Mouse (Mus musculus) C2C12 (cell line): ENCODE data around the gene Parg. TPM values are rescaled to one million over a fixed set of nuclear protein-coding genes. Genes with fewer than 3 reads are reported as not detected.
"Not testable (repeated sequence)": the region's sequence is repeated elsewhere in the genome, so short reads cannot be mapped to it uniquely, and the experiment has no call there.

ENCODE experiments used
- H3K27me3 ChIP-seq: one replicate; pipeline ENCODE4 v1.6.1; 2011; ENCODE audit not compliant: control insufficient read depth, insufficient read depth, insufficient read length
- H3K36me3 ChIP-seq: one replicate; pipeline ENCODE4 v1.6.1; 2011; ENCODE audit not compliant: control insufficient read depth, insufficient read depth
- H3K4me3 ChIP-seq: one replicate; pipeline ENCODE4 v1.5.1; 2011; ENCODE audit warnings: mild to moderate bottlenecking, control low read depth; ENCODE audit not compliant: poor library complexity, insufficient read depth, severe bottlenecking
- H3K79me2 ChIP-seq: one replicate; pipeline ENCODE4 v1.6.1; 2011; ENCODE audit not compliant: control insufficient read depth, insufficient read depth
- H3K79me3 ChIP-seq: one replicate; pipeline ENCODE4 v1.6.1; 2011; ENCODE audit warnings: low read depth, control low read depth
- H3ac ChIP-seq: one replicate; pipeline ENCODE3; 2011; ENCODE audit warnings: low read depth; ENCODE audit not compliant: control insufficient read depth, insufficient read length
- CEBPB ChIP-seq: IDR thresholded peaks from one replicate; pipeline ENCODE4 v1.6.1; 2011; ENCODE audit warnings: low read depth, mild to moderate bottlenecking, control low read depth, moderate library complexity
- CTCF ChIP-seq: IDR thresholded peaks from one replicate; pipeline ENCODE4 v1.5.1; 2011; ENCODE audit not compliant: control insufficient read depth, insufficient read depth, insufficient read length
- FOSL1 ChIP-seq: IDR thresholded peaks from one replicate; pipeline ENCODE4 v1.8.0; 2011; ENCODE audit warnings: mild to moderate bottlenecking, low read length; ENCODE audit not compliant: poor library complexity, insufficient read depth, severe bottlenecking
- MAX ChIP-seq: IDR thresholded peaks from one replicate; pipeline ENCODE4 v1.6.1; 2011; ENCODE audit warnings: mild to moderate bottlenecking, control low read depth
- MYOD1 ChIP-seq: IDR thresholded peaks from one replicate; pipeline ENCODE4 v1.6.1; 2011; ENCODE audit warnings: low read depth; ENCODE audit not compliant: control insufficient read depth, insufficient read length
- MYOG ChIP-seq: IDR thresholded peaks from one replicate; pipeline ENCODE4 v1.6.1; 2011; ENCODE audit not compliant: control insufficient read depth, insufficient read length; ENCODE audit errors: extremely low read depth
- USF1 ChIP-seq: IDR thresholded peaks from one replicate; pipeline ENCODE4 v1.6.1; 2011; ENCODE audit warnings: low read depth, mild to moderate bottlenecking, control low read depth, moderate library complexity
- polyA plus RNA-seq: library from polyadenylated mRNA; unstranded; fragments of >200 nt; fragmentation: generic; extraction: Trizol; gene quantifications from one replicate; pipeline ENCODE4 v1.2.1, GENCODE M21; 2012; ENCODE audit warnings: missing spikeins

The Parg gene
- polyA plus RNA-seq, 1 experiment: 8.3 TPM

- TF ChIP-seq CEBPB: no peak
- TF ChIP-seq USF1: no peak
- TF ChIP-seq MYOD1: no peak
- TF ChIP-seq CTCF: no peak
- no peak for TF ChIP-seq MYOG
- no peak for TF ChIP-seq MAX
- TF ChIP-seq FOSL1: no peak
Measured at GRCm38 (mm10) chr14:32170137-32170536, 31.6 kb upstream of the Parg start.

GRCm38 (mm10) chr14:32175310-32175709, 26.4 kb upstream of the Parg start:
- Histone ChIP-seq H3K36me3 (peaks cover 47% of the 10 kb centered on the region), H3ac (no peak overlapping the region), H3K27me3 (no peaks in the 10 kb centered on the region), H3K79me2 (peaks cover 5% of the 10 kb centered on the region), H3K4me3 (no peak overlapping the region), H3K79me3 (peaks cover 2% of the 10 kb centered on the region)
- TF ChIP-seq USF1: no peak
- no peak for TF ChIP-seq FOSL1
- TF ChIP-seq CEBPB: no peak

More at GRCm38 (mm10) chr14:32170137-32170536, 31.6 kb upstream of the Parg start:
- Histone ChIP-seq H3K27me3 (no peaks in the 10 kb centered on the region), H3K4me3 (no peak overlapping the region), H3K79me3 (peaks cover 38% of the 10 kb centered on the region), H3ac (no peak overlapping the region), H3K79me2 (peaks cover 57% of the 10 kb centered on the region), H3K36me3 (peaks cover 21% of the 10 kb centered on the region)

- H3ac ChIP-seq, H3K79me3 ChIP-seq: not testable (repeated sequence)
- peaks cover 57% of the 10 kb centered on the region for H3K36me3 ChIP-seq
Measured at GRCm38 (mm10) chr14:32176590-32176989, 25.2 kb upstream of the Parg start.

GRCm38 (mm10) chr14:32179393-32180195, 22.2 kb upstream of the Parg start:
- no peaks in the 10 kb centered on the region for H3K27me3 ChIP-seq
- H3K79me2 ChIP-seq: peaks cover 8% of the 10 kb centered on the region
- H3ac ChIP-seq: no peak overlapping the region
- no peak for TF ChIP-seq CEBPB
- no peak for TF ChIP-seq MYOG
- no peak for TF ChIP-seq CTCF
- no peak for TF ChIP-seq MAX
- no peak for TF ChIP-seq USF1
- no peak for TF ChIP-seq MYOD1
- no peak for TF ChIP-seq FOSL1
- H3K79me3 ChIP-seq: peaks cover 6% of the 10 kb centered on the region
- peaks cover 71% of the 10 kb centered on the region for H3K36me3 ChIP-seq
- H3K4me3 ChIP-seq: no peak overlapping the region

More at GRCm38 (mm10) chr14:32176590-32176989, 25.2 kb upstream of the Parg start:
- not testable (repeated sequence) for H3K79me2 ChIP-seq, H3K4me3 ChIP-seq, H3K27me3 ChIP-seq

- Histone ChIP-seq H3ac (no peak overlapping the region), H3K4me3 (no peak overlapping the region), H3K79me2 (peaks cover 8% of the 10 kb centered on the region), H3K27me3 (no peaks in the 10 kb centered on the region), H3K36me3 (peaks cover 71% of the 10 kb centered on the region), H3K79me3 (peaks cover 9% of the 10 kb centered on the region)
- no peak for TF ChIP-seq USF1
- no peak for TF ChIP-seq CEBPB
- no peak for TF ChIP-seq MYOG
- no peak for TF ChIP-seq MAX
- no peak for TF ChIP-seq MYOD1
- no peak for TF ChIP-seq CTCF
- no peak for TF ChIP-seq FOSL1
Measured at GRCm38 (mm10) chr14:32180861-32181260, 20.9 kb upstream of the Parg start.

- H3K79me3 ChIP-seq: peaks cover 12% of the 10 kb centered on the region
- no peak overlapping the region for H3ac ChIP-seq
- no peaks in the 10 kb centered on the region for H3K27me3 ChIP-seq
- TF ChIP-seq MYOG (no peak), FOSL1 (no peak), MAX (no peak), CEBPB (no peak), MYOD1 (no peak), CTCF (no peak), USF1 (no peak)
- H3K79me2 ChIP-seq: peaks cover 16% of the 10 kb centered on the region
- H3K36me3 ChIP-seq: peaks cover 89% of the 10 kb centered on the region
- H3K4me3 ChIP-seq: no peak overlapping the region
Measured at GRCm38 (mm10) chr14:32183846-32184245, 17.9 kb upstream of the Parg start.
